Mouse (Mus musculus): ENCODE data around the gene Ptk7.
A peak's percentile ranks its signal among the peaks of the same experiment; 100 is the strongest.

Gene Ptk7

GRCm38 (mm10) chr17:46554977-46555672 is 74.2 kb downstream of the Ptk7 start:
- DNase-seq, result peak; percentile 51

GRCm38 (mm10) chr17:46554646-46554976 is 74.7 kb downstream of the Ptk7 start:
- DNase-seq, result no peak

GRCm38 (mm10) chr17:46553926-46554325 is 75.4 kb downstream of the Ptk7 start:
- no peak for DNase-seq

GRCm38 (mm10) chr17:46553469-46553868 is 75.8 kb downstream of the Ptk7 start:
- no peak for DNase-seq

GRCm38 (mm10) chr17:46552841-46553423 is 76.4 kb downstream of the Ptk7 start:
- DNase-seq, result peak; percentile 68

- DNase-seq, result no peak
Measured at GRCm38 (mm10) chr17:46552151-46552550, 77.2 kb downstream of the Ptk7 start.

- no peak for DNase-seq
Measured at GRCm38 (mm10) chr17:46551369-46551768, 77.9 kb downstream of the Ptk7 start.

GRCm38 (mm10) chr17:46550904-46551303 is 78.4 kb downstream of the Ptk7 start:
- DNase-seq, result no peak

- DNase-seq, result no peak
Measured at GRCm38 (mm10) chr17:46549642-46550041, 79.7 kb downstream of the Ptk7 start.

- peak; percentile 62 for DNase-seq
Measured at GRCm38 (mm10) chr17:46549193-46549592, 80.1 kb downstream of the Ptk7 start.

- DNase-seq, result no peak
Measured at GRCm38 (mm10) chr17:46548741-46549140, 80.6 kb downstream of the Ptk7 start.

GRCm38 (mm10) chr17:46547923-46548322 is 81.4 kb downstream of the Ptk7 start:
- no peak for DNase-seq

- no peak for DNase-seq
Measured at GRCm38 (mm10) chr17:46546995-46547394, 82.3 kb downstream of the Ptk7 start.

- no peak for DNase-seq
Measured at GRCm38 (mm10) chr17:46546591-46546990, 82.7 kb downstream of the Ptk7 start.

- no peak for DNase-seq
Measured at GRCm38 (mm10) chr17:46545813-46546564, 83.3 kb downstream of the Ptk7 start, which contains the start of gene Cul9. TSS of gene Cul9 (minus strand) at chr17:46546388.

GRCm38 (mm10) chr17:46543661-46544060 is 85.6 kb downstream of the Ptk7 start:
- no peak for DNase-seq

- peak; percentile 79 for DNase-seq
Measured at GRCm38 (mm10) chr17:46525579-46526307, 103.6 kb downstream of the Ptk7 start.

GRCm38 (mm10) chr17:46525065-46525464 is 104.2 kb downstream of the Ptk7 start:
- no peak for DNase-seq

- no peak for DNase-seq
Measured at GRCm38 (mm10) chr17:46521963-46522668, 107.2 kb downstream of the Ptk7 start.

GRCm38 (mm10) chr17:46521174-46521573 is 108.1 kb downstream of the Ptk7 start:
- no peak for DNase-seq

- DNase-seq, result peak; percentile 25
Measured at GRCm38 (mm10) chr17:46520385-46520979, 108.8 kb downstream of the Ptk7 start.

- DNase-seq, result no peak
Measured at GRCm38 (mm10) chr17:46519971-46520370, 109.3 kb downstream of the Ptk7 start.
